Mouse (Mus musculus): Measurements from ENCODE around the gene Zfp710.
A peak's percentile ranks its signal among the peaks of the same experiment; 100 is the strongest.

The Zfp710 gene

DNA sequence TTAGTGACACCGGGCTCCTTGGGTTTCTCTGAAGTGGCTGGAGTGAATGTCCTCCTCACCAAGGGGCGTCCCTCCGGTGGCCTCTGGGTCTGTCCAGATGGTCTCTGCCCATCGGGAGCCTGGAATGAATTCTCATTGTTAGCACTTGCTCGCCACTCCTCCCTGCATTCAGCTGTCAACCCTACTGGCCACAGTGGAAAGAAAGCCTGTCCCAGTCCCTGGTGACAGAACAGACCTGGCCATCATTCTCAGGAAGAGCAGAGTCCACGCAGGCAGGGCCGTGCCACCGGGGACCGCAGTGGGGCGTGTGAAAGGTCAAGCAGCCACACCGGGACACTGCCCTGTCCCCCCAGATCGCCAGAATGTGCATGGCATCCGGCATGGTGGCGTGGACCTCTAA lies 33.2 kb downstream of the Zfp710 start:
- DNase-seq (ENCODE audit: low spot score), result no peak

DNA sequence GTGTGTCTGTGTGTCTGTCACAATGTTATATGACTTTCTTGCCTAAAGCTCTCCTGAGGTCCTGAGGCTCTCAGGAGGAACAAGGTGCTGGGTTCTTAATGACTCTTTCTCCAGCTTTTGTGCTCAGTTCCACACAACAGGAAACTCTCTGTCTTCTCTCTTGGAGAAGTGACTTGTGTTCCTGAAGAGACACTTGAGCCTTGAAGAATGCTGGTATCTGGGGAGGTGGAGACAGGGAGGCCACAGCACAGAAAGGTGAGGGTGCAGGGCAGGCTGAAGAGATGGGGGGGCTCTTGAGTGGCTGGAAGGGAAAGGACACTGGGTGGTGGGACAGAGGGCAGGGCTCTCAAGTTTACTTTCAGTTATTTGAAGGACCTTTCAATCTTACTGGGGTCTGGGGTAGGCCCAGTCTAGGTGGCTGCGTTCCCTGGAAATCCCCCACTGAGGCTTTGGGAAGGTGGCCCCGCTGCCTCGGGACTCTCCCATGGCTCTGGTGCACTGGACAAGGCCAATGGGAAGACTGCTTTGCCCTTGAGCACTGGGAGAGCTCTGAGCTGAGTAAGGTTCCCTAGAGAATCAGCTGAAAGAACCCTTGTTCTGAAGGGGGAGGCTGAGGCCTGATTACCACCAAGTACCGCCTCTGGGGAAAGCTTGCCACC lies 33.9 kb downstream of the Zfp710 start:
- DNase-seq (ENCODE audit: low spot score), result no peak

DNA sequence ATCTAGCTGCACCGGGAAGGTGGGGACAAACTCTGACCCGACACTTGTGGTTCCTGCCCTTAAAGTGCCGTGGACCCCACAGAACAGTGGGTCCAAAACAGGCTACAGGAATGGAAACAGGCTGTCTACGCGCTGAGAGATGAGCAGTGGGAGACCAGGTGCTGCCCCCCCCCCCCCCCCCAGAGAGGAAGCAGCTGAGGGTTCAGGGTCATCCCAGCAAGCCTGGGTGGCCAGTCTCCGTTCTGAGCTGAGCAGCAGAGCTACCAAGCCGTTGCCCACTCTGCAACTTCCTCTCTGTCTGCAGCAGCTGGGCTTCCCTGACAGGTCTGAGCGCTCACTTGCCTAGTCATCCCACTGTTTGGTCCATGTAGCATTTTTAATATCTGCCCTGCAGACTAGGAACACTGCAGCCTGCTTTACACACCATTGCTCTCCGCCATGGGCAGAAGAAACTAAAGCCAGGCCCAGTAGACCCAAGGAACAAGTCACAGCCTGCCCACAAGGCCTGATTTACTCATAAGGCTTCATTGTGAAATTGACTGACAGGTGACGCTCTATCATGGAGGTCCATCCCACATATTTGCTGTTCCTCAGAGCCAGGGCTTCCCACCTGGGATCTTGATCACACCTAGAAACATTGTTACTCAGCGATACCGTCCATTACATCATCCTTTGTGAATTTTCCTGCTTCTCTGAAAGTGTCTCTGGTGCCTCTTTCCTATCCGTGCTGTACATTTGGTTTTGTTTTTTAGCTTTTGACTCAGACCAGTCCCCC lies 34.6 kb downstream of the Zfp710 start:
- no peak for DNase-seq (ENCODE audit: low spot score)

DNA sequence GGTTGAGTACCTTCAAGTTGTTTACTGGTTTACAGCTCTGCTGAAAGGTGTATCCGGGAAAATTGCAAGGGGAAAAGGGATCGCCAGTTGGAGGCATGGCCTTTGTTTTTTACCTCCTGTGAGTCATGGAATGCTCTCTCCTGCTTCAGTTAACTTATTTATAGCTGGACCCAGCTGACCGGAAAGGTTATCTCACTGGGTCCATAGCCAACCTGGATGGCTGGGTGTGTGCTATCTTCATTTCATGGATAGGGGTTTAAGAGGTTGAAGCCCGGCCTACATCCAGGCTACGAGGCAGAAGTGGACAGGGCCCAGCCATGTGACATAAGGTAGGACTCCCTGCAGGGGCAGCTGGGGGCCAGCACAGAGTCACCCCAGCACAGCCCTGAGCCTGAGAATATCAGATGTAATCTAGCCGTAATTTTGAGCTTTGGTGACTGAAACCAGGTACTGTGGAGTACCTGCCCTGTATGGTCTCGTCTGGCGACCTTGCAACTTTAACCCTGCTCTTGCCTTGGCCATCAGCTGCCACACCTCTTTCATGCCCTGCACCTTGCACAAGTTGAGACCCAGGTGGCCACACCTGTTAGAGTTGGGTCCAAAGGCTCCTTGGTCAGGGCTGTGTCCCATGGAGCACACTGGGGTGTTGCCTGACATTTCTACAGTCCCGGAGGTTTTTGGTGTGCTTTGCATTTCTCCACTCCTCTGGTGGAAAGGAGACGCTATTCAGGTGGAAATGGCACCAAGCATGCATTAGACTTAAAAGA lies 35.6 kb downstream of the Zfp710 start:
- no peak for DNase-seq (ENCODE audit: low spot score)

DNA sequence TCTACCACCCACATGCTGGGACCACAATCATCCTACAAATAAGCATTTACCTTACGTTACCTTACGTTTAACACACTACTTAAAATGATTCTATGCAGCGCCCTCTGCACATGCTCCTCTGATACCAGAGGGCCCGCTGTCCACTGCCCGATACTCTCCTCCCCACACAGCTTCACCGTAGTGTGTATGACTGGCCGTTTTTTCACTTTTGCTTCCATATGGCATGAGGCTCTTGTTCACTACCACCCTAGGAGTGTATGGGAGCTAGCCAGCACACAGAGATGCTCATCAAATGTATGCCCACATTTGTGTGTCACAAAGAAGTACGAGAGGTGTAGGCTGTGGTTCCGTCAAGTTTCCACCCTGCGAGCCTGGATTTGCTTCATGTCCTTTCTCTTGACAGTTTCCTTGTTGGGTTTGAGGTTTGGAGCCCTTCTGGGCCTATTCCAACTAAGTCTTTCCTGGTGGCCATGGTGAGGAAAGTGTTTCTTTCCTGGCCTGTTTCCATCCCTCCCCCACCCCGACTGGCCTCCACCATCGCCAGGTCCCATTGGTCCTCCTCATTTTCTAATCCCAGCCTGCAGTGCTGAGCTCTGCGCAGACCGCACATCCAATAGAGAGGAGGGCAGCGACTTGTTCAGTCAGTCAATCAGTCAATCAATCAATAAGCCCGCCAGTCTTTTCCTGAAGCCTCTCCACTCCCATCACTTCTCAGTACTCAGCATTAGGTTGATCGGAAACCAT lies 37.6 kb downstream of the Zfp710 start:
- no peak for DNase-seq (ENCODE audit: low spot score)

DNA sequence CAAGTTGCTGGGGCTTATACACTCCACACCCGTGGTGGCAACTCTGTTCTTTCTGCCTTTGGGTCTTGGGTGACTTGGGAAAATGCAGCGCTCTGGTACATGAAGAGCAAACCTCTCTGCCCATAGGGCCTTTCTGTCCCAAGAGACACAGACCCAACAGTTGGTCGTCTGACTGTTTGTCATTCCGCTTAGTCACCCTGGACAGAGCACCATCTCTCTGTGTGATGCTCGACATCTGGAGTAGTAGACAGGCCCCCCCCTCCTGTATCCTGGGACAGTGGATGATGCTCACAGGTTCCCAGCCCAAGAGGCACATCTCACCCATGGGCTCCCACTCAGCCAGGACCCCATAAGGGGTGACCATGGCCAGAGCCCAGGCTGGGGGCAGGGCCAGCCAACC lies 38.6 kb downstream of the Zfp710 start:
- DNase-seq (ENCODE audit: low spot score), result no peak

DNA sequence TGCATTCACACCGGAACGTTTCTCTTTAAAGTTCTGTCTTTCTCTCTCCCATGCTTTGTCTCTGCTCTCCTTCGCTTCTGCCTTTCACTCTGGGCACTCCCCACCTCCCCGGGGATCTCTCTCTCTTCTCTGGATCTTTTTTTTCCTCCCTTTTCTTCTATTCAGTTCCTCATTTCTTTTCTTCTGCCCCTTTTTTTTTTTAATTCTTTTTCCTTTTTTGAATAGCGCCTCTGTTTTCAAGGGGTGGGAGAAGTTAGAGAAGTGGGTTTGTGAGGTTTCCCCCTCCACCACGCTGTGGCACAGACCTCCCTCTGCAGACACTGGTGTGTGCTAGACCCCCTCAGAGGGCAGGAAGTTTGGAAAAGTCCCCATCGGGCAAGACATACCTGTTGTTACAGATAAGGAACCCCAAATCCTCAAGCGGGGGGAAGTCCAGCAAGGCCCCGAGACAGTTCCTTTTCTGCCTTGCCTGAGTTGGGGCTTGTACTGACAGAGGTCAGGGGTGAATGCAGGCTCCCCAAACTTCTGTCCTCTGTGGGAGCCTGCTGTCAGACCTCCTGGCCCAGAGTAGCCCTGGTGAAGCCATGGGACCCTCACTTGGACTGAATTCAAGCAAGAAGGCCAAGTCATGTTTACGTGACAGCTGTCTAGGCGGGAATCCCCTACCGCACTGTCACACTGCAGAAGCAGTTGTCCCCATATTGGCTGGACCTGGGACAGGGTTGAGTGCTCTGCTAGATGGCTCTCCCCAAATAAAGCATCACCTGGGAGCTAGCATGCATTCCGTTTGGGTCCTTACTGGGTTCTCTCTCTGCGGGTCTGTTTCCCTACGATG lies 39.5 kb downstream of the Zfp710 start:
- DNase-seq (ENCODE audit: low spot score), result no peak

DNA sequence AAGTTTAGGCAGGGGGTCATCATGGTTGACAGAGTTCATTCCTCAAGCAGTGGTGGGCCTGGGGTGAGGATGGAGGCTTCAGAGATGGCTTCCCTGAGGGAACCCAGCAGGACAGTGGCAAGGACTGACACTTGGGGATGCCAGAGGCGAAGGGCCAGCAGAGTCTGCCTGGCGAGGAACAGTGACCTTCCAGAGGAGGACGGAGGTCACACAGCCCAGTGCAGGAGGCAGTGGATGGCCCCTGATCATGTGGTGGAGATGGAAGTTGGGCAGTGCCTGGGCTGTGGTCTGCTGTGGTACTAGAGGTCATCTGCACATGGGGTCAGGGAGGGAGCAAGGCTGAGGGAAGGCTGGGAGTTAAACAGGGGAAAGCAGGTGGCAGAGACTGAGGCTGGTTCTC lies 40.6 kb downstream of the Zfp710 start:
- DNase-seq (ENCODE audit: low spot score), result no peak

DNA sequence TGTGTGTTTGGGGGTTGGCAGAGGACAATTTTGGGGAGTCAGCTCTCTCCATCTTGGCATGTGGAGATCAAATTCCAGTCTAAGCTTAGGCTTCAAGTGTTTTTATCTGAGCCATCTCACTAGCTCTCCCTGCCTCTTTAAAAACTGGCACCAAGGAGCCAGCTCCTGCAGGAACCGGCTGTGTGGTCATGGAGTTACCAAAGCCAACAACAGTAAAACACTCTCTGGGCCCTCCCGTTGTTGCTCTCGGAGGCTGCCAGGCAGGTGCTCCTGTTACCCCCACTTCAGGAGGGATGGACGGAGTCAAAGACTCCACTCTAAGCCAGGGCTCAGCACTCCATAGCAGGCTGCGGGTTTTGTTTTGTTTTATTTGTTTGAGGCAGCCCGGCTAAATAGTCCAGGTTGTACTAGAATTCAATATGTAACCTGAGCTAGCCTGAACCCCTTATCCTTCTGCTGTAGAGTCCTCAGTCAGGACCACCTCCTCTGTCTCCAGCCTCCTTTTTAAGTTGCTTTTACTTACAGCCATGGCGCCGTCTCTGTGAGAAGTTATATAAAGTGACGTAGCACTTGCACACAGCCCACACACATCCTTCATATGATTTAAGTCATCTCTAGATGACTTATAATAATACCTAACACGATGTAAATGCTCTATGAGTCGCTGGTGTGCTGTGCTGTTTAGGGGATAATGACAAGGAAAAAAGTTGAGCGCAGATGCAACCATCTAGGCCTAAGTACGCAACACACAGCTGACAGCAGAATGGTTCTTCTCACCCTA lies 42.3 kb downstream of the Zfp710 start:
- DNase-seq (ENCODE audit: low spot score), result no peak

DNA sequence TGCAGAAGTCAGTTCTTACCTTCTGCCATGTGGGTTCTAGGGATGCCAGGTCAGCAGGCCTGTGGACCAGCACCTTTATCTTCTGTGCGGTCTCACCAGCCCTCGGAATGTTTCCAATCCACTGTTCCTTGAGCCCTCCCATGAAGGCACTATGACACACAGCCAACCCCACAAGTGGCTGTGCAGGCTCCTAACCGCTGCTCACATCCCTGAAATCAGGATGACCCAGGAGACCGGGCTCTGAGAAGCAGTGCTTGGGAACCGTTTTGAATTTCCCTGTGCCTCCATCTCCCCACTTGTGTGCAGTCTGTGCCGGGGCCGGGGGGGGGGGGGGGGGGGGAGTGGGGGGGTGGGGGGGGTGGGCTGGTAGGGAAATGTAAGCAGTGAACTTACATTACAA lies 43.7 kb downstream of the Zfp710 start:
- no peak for DNase-seq (ENCODE audit: low spot score)

DNA sequence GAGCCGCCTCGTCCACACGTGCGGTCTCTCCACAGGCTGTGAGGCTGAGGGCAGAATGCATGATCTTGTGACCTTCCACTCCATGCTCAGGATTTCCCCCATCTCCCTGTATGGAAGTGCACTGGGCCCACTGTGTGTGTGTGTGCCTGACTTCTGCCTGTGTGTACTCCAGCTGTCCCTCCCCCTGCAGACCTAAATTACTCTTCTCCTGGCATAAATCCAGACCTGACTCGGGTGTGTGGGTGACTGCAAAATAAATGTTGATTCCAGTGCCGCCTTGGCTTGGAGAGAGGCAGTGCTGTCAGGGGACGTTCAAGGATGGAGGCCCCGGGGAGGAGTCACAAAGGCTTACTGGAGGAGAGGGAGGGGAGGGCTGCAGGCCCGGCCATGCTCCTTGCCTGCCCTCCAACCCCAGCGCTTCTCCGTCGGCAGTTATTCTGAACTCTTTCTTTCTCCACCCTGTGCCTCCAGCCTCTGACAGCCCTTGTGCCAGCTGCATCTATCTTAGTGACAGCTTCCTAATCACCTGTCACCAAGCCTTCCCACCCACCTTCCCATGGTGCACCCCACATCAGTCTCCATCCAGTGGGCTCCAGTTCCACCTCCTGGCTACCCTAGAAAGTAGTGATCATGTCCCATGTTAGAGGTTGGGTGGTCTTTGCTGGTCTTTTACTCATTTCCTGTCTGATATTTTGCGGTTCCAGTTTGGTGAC lies 45.2 kb downstream of the Zfp710 start:
- DNase-seq (ENCODE audit: low spot score), result no peak

DNA sequence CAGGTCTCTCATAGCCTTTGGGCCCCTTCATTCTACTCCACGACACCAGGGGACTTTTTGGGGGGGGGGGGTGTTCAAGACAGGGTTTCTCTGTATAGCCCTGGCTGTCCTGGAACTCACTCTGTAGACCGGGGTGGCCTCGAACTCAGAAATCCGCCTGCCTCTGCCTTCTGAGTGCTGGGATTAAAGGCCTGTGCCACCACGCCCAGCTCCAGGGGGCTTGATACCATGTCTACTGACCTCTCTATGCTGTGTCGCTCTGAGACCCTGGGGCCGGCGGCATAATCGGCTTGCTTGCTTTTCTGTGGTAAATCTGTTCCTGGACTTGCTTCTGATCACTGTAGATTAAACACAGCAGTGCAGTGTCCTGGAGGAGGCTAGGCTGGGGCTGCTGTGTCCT lies 46.6 kb downstream of the Zfp710 start:
- no peak for DNase-seq (ENCODE audit: low spot score)

DNA sequence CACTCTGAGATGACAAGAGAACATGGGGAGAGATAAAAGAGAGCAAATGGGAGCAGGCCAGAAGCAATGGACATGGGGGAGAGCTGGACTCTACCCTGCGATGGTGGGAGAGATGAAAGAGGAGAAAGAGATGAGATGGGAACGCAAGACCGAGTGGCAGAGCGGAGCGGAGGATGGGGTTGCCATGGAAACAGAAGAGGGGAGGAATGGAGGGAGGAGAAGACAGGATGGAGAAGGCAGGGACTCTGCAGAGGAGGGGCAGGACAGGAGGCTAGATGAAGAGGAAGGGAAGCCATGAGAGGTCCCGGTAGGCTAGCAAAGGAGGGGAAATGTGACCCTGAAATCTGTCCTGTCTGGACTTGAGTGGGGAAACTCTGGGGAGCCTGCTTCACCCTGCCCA lies 47.7 kb downstream of the Zfp710 start:
- no peak for DNase-seq (ENCODE audit: low spot score)

DNA sequence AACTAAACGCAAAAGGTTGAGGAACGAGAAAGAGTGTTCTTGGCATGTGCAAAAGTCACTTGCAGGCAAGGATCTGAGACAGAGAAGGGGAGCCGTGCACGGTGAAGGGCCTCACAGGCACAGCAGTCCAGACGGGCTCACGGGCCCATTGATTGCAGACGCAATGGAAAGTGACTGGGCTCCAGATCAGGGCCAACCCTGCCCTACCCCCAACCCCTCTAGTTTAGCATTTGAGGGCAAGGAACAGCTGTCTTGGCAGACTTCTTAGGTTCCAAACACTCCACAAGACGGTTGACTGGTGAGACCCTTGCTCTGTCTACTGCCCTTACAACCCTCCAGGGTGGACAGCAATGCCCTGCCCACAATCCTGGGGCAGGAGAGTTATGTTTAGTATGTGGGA lies 48.9 kb downstream of the Zfp710 start:
- DNase-seq (ENCODE audit: low spot score), result no peak

DNA sequence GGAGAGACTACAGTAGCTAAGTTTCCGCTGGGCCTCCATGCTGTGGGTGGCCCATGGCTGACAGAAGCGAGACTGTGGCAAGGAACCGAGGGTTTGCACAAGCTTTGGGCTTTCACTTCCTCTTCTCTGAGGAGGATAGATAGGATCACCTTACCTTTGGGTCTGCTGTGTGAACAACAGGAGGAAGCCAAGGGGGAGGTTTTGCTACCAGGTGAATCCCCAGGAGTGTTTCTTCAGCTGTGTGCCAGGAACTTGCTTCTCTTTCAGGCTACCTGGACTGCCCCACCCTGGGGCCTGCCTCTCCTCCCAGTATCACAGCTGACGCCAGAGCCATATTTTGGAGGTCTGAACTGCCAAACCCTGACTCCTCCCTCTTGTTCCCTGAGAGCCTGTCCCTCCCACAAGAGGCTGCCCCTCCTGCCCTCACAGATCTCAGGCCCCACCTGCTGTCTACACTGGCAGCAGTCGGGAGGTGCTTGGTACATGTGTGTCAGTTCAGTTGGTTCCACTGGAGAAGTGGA lies 50.4 kb downstream of the Zfp710 start:
- peak; percentile 50 for DNase-seq (ENCODE audit: low spot score)

DNA sequence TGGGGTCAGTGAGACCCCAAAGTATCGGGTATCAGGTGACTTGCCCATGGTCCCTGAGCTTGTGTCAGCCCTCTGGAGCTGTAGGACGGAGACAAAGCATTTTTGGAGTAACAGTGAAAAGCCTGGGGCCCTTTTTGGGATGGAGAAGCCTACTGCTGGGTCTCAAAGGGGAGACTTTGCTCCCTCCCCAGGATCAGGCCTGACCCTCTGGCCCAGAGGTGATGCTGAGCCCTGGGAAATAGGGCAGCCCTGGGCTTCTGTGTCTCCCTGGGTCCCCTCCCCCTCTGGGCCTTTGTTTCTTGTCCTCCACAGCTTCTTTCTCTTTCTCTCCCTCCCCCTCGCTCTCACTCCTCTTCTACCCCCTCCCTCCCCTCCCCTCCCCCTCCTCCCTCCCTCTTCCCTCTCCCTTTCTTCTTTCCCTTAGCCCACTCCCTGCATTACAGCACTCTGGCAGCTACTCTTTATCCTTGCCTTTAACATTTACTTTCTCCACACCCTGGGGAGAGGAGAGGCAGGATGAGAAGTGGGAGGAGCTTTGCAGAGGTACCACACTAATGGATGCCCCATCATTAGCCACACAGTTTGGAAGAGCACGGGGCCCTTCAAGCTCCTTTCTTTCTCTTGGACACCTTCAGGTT lies 51.5 kb downstream of the Zfp710 start:
- DNase-seq (ENCODE audit: low spot score), result no peak

DNA sequence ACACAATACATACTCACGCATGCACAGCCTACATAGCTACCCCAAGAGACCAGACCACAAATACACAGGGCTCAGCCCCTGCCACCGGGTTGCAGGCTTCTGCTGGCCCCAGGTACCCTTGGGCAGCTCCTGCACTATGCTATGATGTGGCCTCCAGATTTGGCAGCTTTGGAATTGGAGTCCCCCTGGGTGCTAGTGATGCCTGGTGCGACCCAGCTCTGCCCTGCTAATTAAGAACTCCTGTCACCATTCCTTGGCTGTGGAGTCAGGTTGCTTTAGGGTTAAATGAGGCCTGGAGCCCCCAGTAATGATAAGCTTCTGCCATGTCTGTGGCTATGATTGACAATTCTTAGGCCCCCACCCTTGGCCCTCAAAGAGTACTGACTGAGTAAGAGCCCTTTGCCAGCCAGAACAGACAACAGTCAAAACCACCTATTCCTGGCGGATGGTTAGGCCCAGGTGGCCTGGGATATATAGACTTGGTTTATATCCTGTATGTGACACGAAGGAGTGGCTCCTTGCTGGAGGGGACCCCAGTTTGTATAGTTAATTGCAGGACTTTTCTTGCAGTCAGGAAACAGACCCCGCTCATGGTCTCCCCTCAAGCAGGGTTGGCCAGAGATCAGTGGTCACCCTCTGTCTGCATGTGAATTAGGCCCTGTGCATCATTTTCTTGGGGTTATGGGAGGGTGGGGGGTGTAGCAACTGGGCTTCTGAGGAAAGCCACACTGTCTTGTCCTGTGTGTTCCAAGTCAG lies 52.5 kb downstream of the Zfp710 start:
- no peak for DNase-seq (ENCODE audit: low spot score)

DNA sequence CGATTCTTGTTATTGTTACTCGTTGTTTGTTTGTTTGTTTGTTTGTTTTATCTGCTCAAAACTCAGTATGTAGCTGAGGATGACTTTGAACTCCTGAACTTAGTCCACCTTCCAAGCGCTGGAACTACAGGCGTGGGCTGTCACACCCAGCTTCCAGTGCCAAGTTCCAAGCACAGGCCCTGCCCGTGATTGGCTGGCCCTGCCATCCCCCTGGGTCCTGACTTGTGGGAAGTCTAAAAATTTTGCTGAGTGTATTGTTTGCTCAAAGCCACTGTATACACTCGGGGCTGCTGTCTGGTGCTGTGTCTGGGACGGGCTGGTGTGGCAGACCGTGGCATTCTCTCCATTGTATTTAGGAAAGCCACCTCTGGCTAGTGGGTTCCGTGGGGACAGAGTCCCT lies 53.2 kb downstream of the Zfp710 start:
- DNase-seq (ENCODE audit: low spot score), result no peak

Data from spleen, adult 12 weeks (tissue).